Mouse (Mus musculus) embryonic facial prominence, embryonic 11.5 days (tissue): Measurements from ENCODE around the gene Anapc7. TPM values are rescaled to one million over a fixed set of nuclear protein-coding genes. Genes with fewer than 3 reads are reported as not detected.

Experiments used
- ATAC-seq: fragments of 200-750 bp; cut with Nextera tagmentation; replicated peaks from 2 replicates; pipeline ENCODE4 v1.8.0; 2017; ENCODE audit warnings: low read depth; ENCODE audit not compliant: insufficient number of reproducible peaks, low FRiP score, low TSS enrichment
- DNase-seq: peaks from one replicate; pipeline ENCODE4 v3.0.0-alpha.2; 2015; ENCODE audit warnings: low spot score
- H3K27ac ChIP-seq: fragments of 300-500 bp; sonication (generic); replicated peaks from 2 replicates; pipeline ENCODE4 v1.5.1; 2014; ENCODE audit warnings: mild to moderate bottlenecking, low read depth, low read length, control low read depth
- H3K27me3 ChIP-seq: fragments of 300-500 bp; sonication (generic); 2 replicates; pipeline ENCODE4 v1.6.1; 2014; ENCODE audit warnings: mild to moderate bottlenecking, low read length, moderate library complexity, mixed read lengths; ENCODE audit not compliant: control insufficient read depth, insufficient read depth
- H3K36me3 ChIP-seq: fragments of 300-500 bp; sonication (generic); replicated peaks from 2 replicates; pipeline ENCODE4 v1.6.1; 2014; ENCODE audit warnings: low read depth, mild to moderate bottlenecking, low read length, moderate library complexity, mixed read lengths; ENCODE audit not compliant: control insufficient read depth, insufficient read depth
- H3K4me1 ChIP-seq: fragments of 300-500 bp; sonication (generic); 2 replicates; pipeline ENCODE4 v1.6.1; 2014; ENCODE audit warnings: low read length, mixed read lengths; ENCODE audit not compliant: control insufficient read depth, insufficient read depth
- H3K4me2 ChIP-seq: fragments of 300-500 bp; sonication (generic); 2 replicates; pipeline ENCODE4 v1.6.1; 2014; ENCODE audit warnings: low read depth, mild to moderate bottlenecking, control low read depth, low read length, moderate library complexity
- H3K4me3 ChIP-seq: fragments of 300-500 bp; sonication (generic); 2 replicates; pipeline ENCODE4 v1.5.1; 2014; ENCODE audit warnings: low read depth, low read length, control low read depth
- H3K9ac ChIP-seq: fragments of 300-500 bp; sonication (generic); replicated peaks from 2 replicates; pipeline ENCODE4 v1.6.1; 2014; ENCODE audit warnings: mild to moderate bottlenecking, control low read depth, low read length
- H3K9me3 ChIP-seq: fragments of 300-500 bp; sonication (generic); replicated peaks from 2 replicates; pipeline ENCODE4 v1.6.1; 2016; ENCODE audit warnings: mild to moderate bottlenecking, low read length, inconsistent platforms, mixed read lengths; ENCODE audit not compliant: control insufficient read depth
- WGBS: fragments of 180-500 bp; shearing (Covaris S2); extraction: QIAGEN DNeasy Blood & Tissue Kit; methylation state at CpG from one replicate; pipeline ENCODE4 v1.1.7; 2014; 5-methylcytosine and 5-hydroxymethylcytosine counted together
- polyA plus RNA-seq: library from polyadenylated mRNA; unstranded; fragments of >200 nt; fragmentation: Nextera tagmentation; extraction: Ambion mirVana; gene quantifications from 2 replicates; pipeline ENCODE4 v1.2.1, GENCODE M21; 2014

Gene Anapc7
- polyA plus RNA-seq, 1 experiment from 2014 or later, result 30.3 TPM

- ATAC-seq, result no peak
- H3K36me3 ChIP-seq, result peaks cover 16% of the 10 kb centered on the region
- 62% methylated on average over 7 of the region's 7 CpGs for WGBS
These were observed 28.5 kb downstream of the Anapc7 start for GRCm38 (mm10) chr5:122449946-122450345.

GRCm38 (mm10) chr5:122450913-122451317 lies 29.4 kb downstream of the Anapc7 start:
- WGBS, result 75% methylated on average over 5 of the region's 5 CpGs
- Histone ChIP-seq H3K9me3 (no peaks in the 10 kb centered on the region), H3K36me3 (peaks cover 15% of the 10 kb centered on the region), H3K4me3 (no peak overlapping the region), H3K4me2 (no peak overlapping the region), H3K27ac (no peak overlapping the region), H3K27me3 (no peaks in the 10 kb centered on the region), H3K4me1 (no peaks in the 10 kb centered on the region), H3K9ac (no peak overlapping the region)
- no peak for DNase-seq
- ATAC-seq, result no peak

More at GRCm38 (mm10) chr5:122449946-122450345, 28.5 kb downstream of the Anapc7 start:
- Histone ChIP-seq H3K27ac (no peak overlapping the region), H3K4me2 (no peak overlapping the region), H3K9ac (no peak overlapping the region), H3K27me3 (no peaks in the 10 kb centered on the region), H3K4me1 (no peaks in the 10 kb centered on the region), H3K4me3 (no peak overlapping the region), H3K9me3 (no peaks in the 10 kb centered on the region)
- DNase-seq, result no peak

GRCm38 (mm10) chr5:122451324-122451723 lies 29.8 kb downstream of the Anapc7 start:
- H3K9ac ChIP-seq, result no peak overlapping the region
- H3K4me1 ChIP-seq, result no peaks in the 10 kb centered on the region
- no peak overlapping the region for H3K4me3 ChIP-seq
- H3K27ac ChIP-seq, result no peak overlapping the region
- ATAC-seq, result no peak
- no peak overlapping the region for H3K4me2 ChIP-seq
- H3K9me3 ChIP-seq, result no peaks in the 10 kb centered on the region
- DNase-seq, result no peak
- H3K27me3 ChIP-seq, result no peaks in the 10 kb centered on the region
- WGBS, result 91% methylated on average over 5 of the region's 5 CpGs
- peaks cover 17% of the 10 kb centered on the region for H3K36me3 ChIP-seq

- H3K27ac ChIP-seq, result no peak overlapping the region
- peaks cover 17% of the 10 kb centered on the region for H3K36me3 ChIP-seq
- no peaks in the 10 kb centered on the region for H3K4me1 ChIP-seq
- H3K4me3 ChIP-seq, result no peak overlapping the region
- DNase-seq, result no peak
- H3K9me3 ChIP-seq, result no peaks in the 10 kb centered on the region
- whole genome bisulfite sequencing, result 82% methylated on average over 7 of the region's 7 CpGs
- no peak overlapping the region for H3K9ac ChIP-seq
- no peak overlapping the region for H3K4me2 ChIP-seq
- H3K27me3 ChIP-seq, result no peaks in the 10 kb centered on the region
- ATAC-seq, result no peak
These were observed 30.7 kb downstream of the Anapc7 start for GRCm38 (mm10) chr5:122452194-122452593.

- no peaks in the 10 kb centered on the region for H3K9me3 ChIP-seq
- no peak overlapping the region for H3K9ac ChIP-seq
- H3K4me3 ChIP-seq, result no peak overlapping the region
- H3K4me1 ChIP-seq, result no peaks in the 10 kb centered on the region
- DNase-seq, result no peak
- H3K36me3 ChIP-seq, result peaks cover 21% of the 10 kb centered on the region
- ATAC-seq, result no peak
- 88% methylated on average over 6 of the region's 6 CpGs for WGBS
- no peak overlapping the region for H3K4me2 ChIP-seq
- no peaks in the 10 kb centered on the region for H3K27me3 ChIP-seq
- no peak overlapping the region for H3K27ac ChIP-seq
These were observed 31.7 kb downstream of the Anapc7 start for GRCm38 (mm10) chr5:122453188-122453587.

GRCm38 (mm10) chr5:122454442-122454841 lies 32.9 kb downstream of the Anapc7 start:
- no peak for ATAC-seq

GRCm38 (mm10) chr5:122454883-122455282 lies 33.4 kb downstream of the Anapc7 start:
- Histone ChIP-seq H3K4me1 (no peaks in the 10 kb centered on the region), H3K27ac (no peak overlapping the region), H3K4me3 (no peak overlapping the region), H3K27me3 (no peaks in the 10 kb centered on the region), H3K4me2 (no peak overlapping the region), H3K9me3 (no peaks in the 10 kb centered on the region), H3K36me3 (peaks cover 28% of the 10 kb centered on the region), H3K9ac (no peak overlapping the region)
- no peak for ATAC-seq
- 90% methylated on average over 3 of the region's 3 CpGs for WGBS
- DNase-seq, result no peak

More at GRCm38 (mm10) chr5:122454442-122454841, 32.9 kb downstream of the Anapc7 start:
- Histone ChIP-seq H3K27me3 (no peaks in the 10 kb centered on the region), H3K4me1 (no peaks in the 10 kb centered on the region), H3K9me3 (no peaks in the 10 kb centered on the region), H3K9ac (no peak overlapping the region), H3K4me2 (no peak overlapping the region), H3K4me3 (no peak overlapping the region), H3K27ac (no peak overlapping the region), H3K36me3 (peaks cover 28% of the 10 kb centered on the region)
- no peak for DNase-seq
- 87% methylated on average over 4 of the region's 4 CpGs for WGBS

GRCm38 (mm10) chr5:122455584-122455983 lies 34.1 kb downstream of the Anapc7 start:
- WGBS, result 88% methylated on average over 3 of the region's 3 CpGs
- no peak for ATAC-seq

More at GRCm38 (mm10) chr5:122455584-122455983, 34.1 kb downstream of the Anapc7 start:
- H3K9ac ChIP-seq, result no peak overlapping the region
- no peaks in the 10 kb centered on the region for H3K9me3 ChIP-seq
- no peak overlapping the region for H3K4me3 ChIP-seq
- no peak overlapping the region for H3K27ac ChIP-seq
- H3K4me1 ChIP-seq, result no peaks in the 10 kb centered on the region
- H3K36me3 ChIP-seq, result peaks cover 28% of the 10 kb centered on the region
- no peak for DNase-seq
- no peaks in the 10 kb centered on the region for H3K27me3 ChIP-seq
- no peak overlapping the region for H3K4me2 ChIP-seq
